Mouse (Mus musculus) stomach, embryonic 16.5 days (tissue): ENCODE results near the gene Polr3c. TPM values are rescaled to one million over a fixed set of nuclear protein-coding genes. Genes with fewer than 3 reads are reported as not detected.

Experiments used
- ATAC-seq: fragments of 200-750 bp; cut with Nextera tagmentation; 2 replicates; pipeline ENCODE4 v1.8.0; 2017; ENCODE audit warnings: moderate number of reproducible peaks, moderate TSS enrichment; ENCODE audit not compliant: insufficient read depth, low FRiP score
- H3K27ac ChIP-seq: fragments of 300-500 bp; sonication (generic); 2 replicates; pipeline ENCODE4 v1.5.1; 2014; ENCODE audit warnings: low read length
- H3K27me3 ChIP-seq: fragments of 300-500 bp; sonication (generic); 2 replicates; pipeline ENCODE4 v1.6.1; 2014; ENCODE audit warnings: low read length, control low read depth, mixed read lengths; ENCODE audit not compliant: control insufficient read depth, insufficient read depth
- H3K36me3 ChIP-seq: fragments of 300-500 bp; sonication (generic); 2 replicates; pipeline ENCODE4 v1.6.1; 2014; ENCODE audit warnings: low read length; ENCODE audit not compliant: control insufficient read depth, insufficient read depth
- H3K4me1 ChIP-seq: fragments of 300-500 bp; sonication (generic); 2 replicates; pipeline ENCODE4 v1.6.1; 2014; ENCODE audit warnings: low read length, control low read depth, mixed read lengths; ENCODE audit not compliant: control insufficient read depth, insufficient read depth
- H3K4me2 ChIP-seq: fragments of 300-500 bp; sonication (generic); 2 replicates; pipeline ENCODE4 v1.6.1; 2014; ENCODE audit warnings: low read depth, low read length, mixed read lengths
- H3K4me3 ChIP-seq: fragments of 300-500 bp; sonication (generic); replicated peaks from 2 replicates; pipeline ENCODE4 v1.5.1; 2014; ENCODE audit warnings: mild to moderate bottlenecking, low read length
- H3K9ac ChIP-seq: fragments of 300-500 bp; sonication (generic); 2 replicates; pipeline ENCODE4 v1.6.1; 2014; ENCODE audit warnings: low read length
- H3K9me3 ChIP-seq: fragments of 300-500 bp; sonication (generic); replicated peaks from 2 replicates; pipeline ENCODE4 v1.6.1; 2016; ENCODE audit warnings: low read length, control low read depth; ENCODE audit not compliant: control insufficient read depth
- WGBS: fragments of 180-500 bp; shearing (Covaris S2); extraction: QIAGEN DNeasy Blood & Tissue Kit; methylation state at CpG from one replicate; pipeline ENCODE4 v1.1.7; 2014; 5-methylcytosine and 5-hydroxymethylcytosine counted together
- polyA plus RNA-seq: library from polyadenylated mRNA; unstranded; fragments of >200 nt; fragmentation: Nextera tagmentation; extraction: Ambion mirVana; gene quantifications from 2 replicates; pipeline ENCODE4 v1.2.1, GENCODE M21; 2015

Polr3c gene
- polyA plus RNA-seq, 1 experiment from 2014 or later: 30.3 TPM

DNA sequence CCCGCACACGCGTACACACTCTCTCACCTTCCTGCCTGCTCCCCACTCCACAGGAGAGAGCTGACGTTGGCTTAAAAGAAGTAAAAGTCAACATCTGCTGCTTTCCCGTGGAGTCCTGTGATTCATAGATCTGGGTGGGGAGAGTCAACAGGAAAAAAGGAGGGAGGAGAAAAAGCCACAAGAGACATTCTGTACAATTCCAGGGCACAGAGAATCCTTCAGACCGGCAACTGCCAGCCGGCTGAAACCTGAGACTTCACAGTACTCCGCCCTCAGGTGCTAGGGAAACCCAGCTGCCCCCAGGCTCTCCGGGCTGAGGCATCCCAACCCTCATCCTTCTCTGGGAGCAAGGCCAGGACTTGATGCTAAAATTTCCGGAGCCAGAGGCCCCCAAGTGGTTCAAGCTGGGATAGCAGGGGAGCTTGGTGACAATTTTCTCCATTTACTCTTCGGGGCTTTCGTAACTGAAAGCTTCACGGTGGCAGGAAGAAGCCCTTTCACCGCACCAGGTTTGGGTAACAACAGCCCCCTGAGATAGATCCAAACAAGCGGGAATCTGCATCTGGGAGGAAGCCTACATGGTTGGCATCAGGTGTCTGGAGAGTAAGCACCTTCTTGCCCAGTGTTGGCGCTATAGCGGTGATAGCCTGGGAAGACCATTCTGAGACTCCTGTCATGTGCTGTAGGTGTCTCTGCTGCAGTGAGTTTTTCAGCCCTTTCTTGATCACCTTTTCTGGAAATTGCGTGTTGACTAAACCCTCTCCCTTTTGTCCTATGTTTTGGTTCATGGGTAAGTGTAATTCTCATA, 63.8 kb downstream of the Polr3c start:
- peak overlapping the region; percentile 58 for H3K9ac ChIP-seq
- peak overlapping the region; percentile 80 for H3K27ac ChIP-seq
- H3K36me3 ChIP-seq: no peaks in the 10 kb centered on the region

DNA sequence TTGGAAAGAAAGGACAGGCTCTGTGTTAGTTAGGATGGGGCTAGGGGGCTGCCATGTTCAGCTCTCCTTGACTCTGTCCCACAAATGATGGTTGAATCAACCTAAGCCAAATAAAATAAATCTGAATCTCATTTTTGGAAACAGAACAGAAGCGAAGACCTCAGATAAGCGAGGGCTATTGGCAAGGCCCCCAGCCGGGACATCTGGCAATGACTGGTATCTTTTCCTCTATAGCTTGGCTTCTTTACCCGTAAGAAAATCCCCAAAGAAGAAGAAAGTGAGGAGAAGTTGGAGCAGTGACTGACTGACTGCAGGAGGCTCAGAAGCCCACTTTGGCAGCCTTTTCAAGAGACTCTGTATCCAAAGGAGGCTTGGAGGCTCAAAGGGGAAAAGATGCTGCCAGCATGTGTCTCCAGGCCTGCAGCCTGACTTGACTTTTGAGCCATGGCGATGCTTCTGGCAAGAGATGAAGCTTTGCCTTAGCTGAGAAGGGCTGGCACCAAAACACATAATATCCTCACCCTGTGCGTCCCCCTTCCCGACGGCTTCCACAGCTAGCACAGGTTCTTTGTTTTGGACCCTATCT, 64.6 kb downstream of the Polr3c start:
- ATAC-seq: no peak
- Histone ChIP-seq H3K27me3 (no peaks in the 10 kb centered on the region), H3K36me3 (no peaks in the 10 kb centered on the region), H3K9me3 (no peaks in the 10 kb centered on the region), H3K4me3 (no peak overlapping the region), H3K4me1 (peaks cover 7% of the 10 kb centered on the region), H3K27ac (peak overlapping the region; percentile 80), H3K4me2 (peak overlapping the region; percentile 70; the same call in 1 of the 2 replicates), H3K9ac (no peak overlapping the region)
- WGBS: 44% methylated on average over 8 of the region's 8 CpGs

More for the DNA sequence above, 63.8 kb downstream of the Polr3c start:
- Histone ChIP-seq H3K27me3 (no peaks in the 10 kb centered on the region), H3K9me3 (no peaks in the 10 kb centered on the region), H3K4me1 (peaks cover 7% of the 10 kb centered on the region), H3K4me3 (peak overlapping the region; percentile 41), H3K4me2 (peak overlapping the region; percentile 70)
- WGBS: 5% methylated on average over 17 of the region's 18 CpGs
- peak; percentile 89 for ATAC-seq

Other genes with a start within 250 kb of the Polr3c start
- 0.50 and 3.8 TPM in 2 replicates for gene Hfe2, start 202.5 kb downstream of the Polr3c start, polyA plus RNA-seq
- gene Txnip, start 169.7 kb downstream of the Polr3c start, polyA plus RNA-seq: 164 and 179 TPM in 2 replicates
- 0.89 and 1.1 TPM in 2 replicates for gene Gm16253, start 150.6 kb downstream of the Polr3c start, polyA plus RNA-seq
- 26.4 and 29.8 TPM in 2 replicates for gene Polr3gl, start 133.4 kb downstream of the Polr3c start, polyA plus RNA-seq
- gene Ankrd34a, start 131.0 kb downstream of the Polr3c start, polyA plus RNA-seq: 2.2 and 2.7 TPM in 2 replicates
- 7.2 and 7.5 TPM in 2 replicates for gene Lix1l, start 126.5 kb downstream of the Polr3c start, polyA plus RNA-seq
- 102 and 104 TPM in 2 replicates for gene Rbm8a, start 97.7 kb downstream of the Polr3c start, polyA plus RNA-seq
- 43.7 and 44.6 TPM in 2 replicates for gene Pex11b, start 92.3 kb downstream of the Polr3c start, polyA plus RNA-seq
- 0.07 and 0.09 TPM in 2 replicates for gene Gm42957, start 92.2 kb downstream of the Polr3c start, polyA plus RNA-seq
- 0.85 and 1.2 TPM in 2 replicates for gene Itga10, start 82.0 kb downstream of the Polr3c start, polyA plus RNA-seq
- 8.0 and 10.5 TPM in 2 replicates for gene Ankrd35, start 57.5 kb downstream of the Polr3c start, polyA plus RNA-seq
- gene Pias3, start 31.2 kb downstream of the Polr3c start, polyA plus RNA-seq: 54.6 and 60.2 TPM in 2 replicates
- 7.0 and 9.2 TPM in 2 replicates for gene Nudt17, start 19.1 kb downstream of the Polr3c start, polyA plus RNA-seq
- gene Rnf115, start within 50 bp of the Polr3c start, polyA plus RNA-seq: 34.0 and 38.4 TPM in 2 replicates
- gene Pdzk1, start 101.7 kb upstream of the Polr3c start, polyA plus RNA-seq: 4.6 and 5.2 TPM in 2 replicates
- gene Cd160, start 101.7 kb upstream of the Polr3c start, polyA plus RNA-seq: 0.20 and 0.30 TPM in 2 replicates
- gene Gja5, start 177.1 kb upstream of the Polr3c start, polyA plus RNA-seq: 11.4 and 12.5 TPM in 2 replicates
- gene Gpr89, start 177.7 kb upstream of the Polr3c start, polyA plus RNA-seq: 45.6 and 50.3 TPM in 2 replicates
- gene Gja8, start 198.4 kb upstream of the Polr3c start, polyA plus RNA-seq: not detected in 2 replicates